ENCODE assay signal across 22 mouse cellular contexts in the genomic region with DNA sequence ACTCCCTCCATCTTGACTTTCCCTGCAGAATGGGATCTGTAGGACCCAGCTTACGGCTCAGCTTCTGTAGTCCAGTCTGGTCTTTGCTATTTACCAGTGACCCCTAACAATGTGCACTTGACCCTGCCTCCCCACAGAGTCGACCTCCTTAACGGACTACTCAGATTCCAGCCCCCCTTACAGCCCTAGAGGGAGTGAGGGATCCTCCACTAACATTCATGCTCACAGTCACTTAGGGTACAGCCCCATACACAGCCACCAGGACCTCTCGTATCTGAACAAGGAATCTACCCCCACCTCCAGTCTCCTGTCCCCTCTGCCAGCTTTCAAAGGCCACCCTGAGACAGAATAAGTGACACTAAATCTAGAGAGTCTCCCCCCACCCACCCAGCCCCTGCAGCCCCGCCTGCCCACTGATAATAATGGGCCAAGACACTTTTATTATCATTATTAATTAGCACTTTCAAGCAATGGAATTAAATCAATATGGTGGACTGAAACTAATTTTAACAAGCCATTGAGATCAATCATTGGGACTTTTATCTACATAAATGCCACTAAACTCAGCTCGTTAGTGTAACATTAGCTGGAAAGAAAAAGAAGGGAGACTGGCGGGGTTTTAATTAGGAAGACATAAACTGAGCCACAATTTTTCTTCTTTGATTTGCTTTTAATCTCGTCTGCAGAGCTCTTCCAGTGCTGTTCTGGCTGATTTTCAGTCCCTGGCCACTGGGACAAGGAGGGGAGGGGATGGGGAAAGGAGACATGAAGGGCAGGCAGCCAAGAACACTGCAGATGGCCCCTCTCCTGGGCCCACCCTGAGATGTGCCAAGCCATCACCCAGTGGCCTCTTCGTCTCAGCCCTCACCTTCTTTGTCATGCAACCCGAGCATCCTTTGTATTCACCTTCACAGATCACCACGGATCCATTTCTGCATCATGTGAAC.
A peak's percentile ranks its signal among the peaks of the same experiment; 100 is the strongest.
DNase-seq lines count a peak whose midpoint lies in the region; ATAC-seq and TF ChIP-seq lines count a peak whose summit lies in the region.
"Had no signal": no experiment of that assay in that cellular context is flagged by ENCODE, and none has a peak within 500 bp of the region (broad histone marks: within the 10 kb centered on the region; RNA-seq: fewer than 3 reads in every experiment).

No protein-coding gene starts in this region.

- H3K9me3 ChIP-seq in heart, embryonic 12.5 days (replicated peaks): no peaks in the 10 kb centered on the region
- H3K9me3 ChIP-seq in liver, embryonic 11.5 days (ENCODE audit: control insufficient read depth, low read length): no peaks in the 10 kb centered on the region
- H3K9me3 ChIP-seq: intestine, embryonic 15.5 days; limb, embryonic 10.5 days; liver, embryonic 12.5 days; midbrain, embryonic 12.5 days; stomach, embryonic 15.5 days had no signal

- H3K36me3 ChIP-seq in heart, embryonic 12.5 days: no peaks in the 10 kb centered on the region
- no peaks in the 10 kb centered on the region for H3K36me3 ChIP-seq in liver, adult 2 months (ENCODE audit: control insufficient read depth, insufficient read depth, low read length)
- no peaks in the 10 kb centered on the region for H3K36me3 ChIP-seq in liver, embryonic 11.5 days (ENCODE audit: control insufficient read depth, insufficient read depth, low read length)
- H3K36me3 ChIP-seq: heart, embryonic 13.5 days; hindbrain, embryonic 13.5 days; intestine, embryonic 15.5 days; limb, embryonic 10.5 days; liver, embryonic 12.5 days; midbrain, embryonic 12.5 days; stomach, embryonic 15.5 days had no signal

- peak; percentile 71 for DNase-seq in heart, adult 11 months
- peak; percentile 0 for DNase-seq in liver, adult 2 months (ENCODE audit: extremely low read depth, low read depth, low spot score)
- no peak for DNase-seq in liver, embryonic 11.5 days (ENCODE audit: low spot score)
- peak; percentile 67 for DNase-seq in brain, embryonic 14.5 days (ENCODE audit: low read depth)
- DNase-seq in embryo, embryonic 10.5 days (ENCODE audit: low spot score): peak; percentile 30
- no peak for DNase-seq in thymus, postnatal 10 days (ENCODE audit: low spot score in 2 of 2)
- DNase-seq in gastrocnemius, postnatal 10 days: no peak
- DNase-seq: cerebellum, adult 9-11 months; forebrain, postnatal 0 days; kidney, postnatal 36 days; lung, adult 2 months; thymus, adult 18-20 months had no signal

- no peak overlapping the region for H3K9ac ChIP-seq in heart, embryonic 12.5 days
- no peak overlapping the region for H3K9ac ChIP-seq in liver, adult 2 months (ENCODE audit: low read depth, low read length)
- no peak overlapping the region for H3K9ac ChIP-seq in liver, embryonic 11.5 days (ENCODE audit: low read depth, low read length)
- H3K9ac ChIP-seq: forebrain, postnatal 0 days; heart, embryonic 13.5 days; hindbrain, embryonic 13.5 days; intestine, embryonic 15.5 days; liver, embryonic 12.5 days; midbrain, embryonic 12.5 days; stomach, embryonic 15.5 days had no signal

- H3K27me3 ChIP-seq in heart, embryonic 12.5 days (replicated peaks): peaks cover 8% of the 10 kb centered on the region; the same call in 1 of the 2 replicates
- H3K27me3 ChIP-seq in liver, adult 2 months (ENCODE audit: control insufficient read depth, insufficient read depth, low read length): no peaks in the 10 kb centered on the region
- no peaks in the 10 kb centered on the region for H3K27me3 ChIP-seq in liver, embryonic 11.5 days (replicated peaks; ENCODE audit: control insufficient read depth, insufficient read depth, low read length)
- H3K27me3 ChIP-seq: hindbrain, embryonic 13.5 days; intestine, embryonic 15.5 days; liver, embryonic 12.5 days; midbrain, embryonic 12.5 days; stomach, embryonic 15.5 days had no signal

- no peak overlapping the region for H3K4me3 ChIP-seq in heart, embryonic 12.5 days
- H3K4me3 ChIP-seq in liver, adult 2 months (ENCODE audit: insufficient read depth, low read depth, low read length): no peak overlapping the region
- no peak overlapping the region for H3K4me3 ChIP-seq in liver, embryonic 11.5 days (ENCODE audit: low read depth, low read length)
- H3K4me3 ChIP-seq: erythroblast, embryonic 14.5 days; heart, embryonic 13.5 days; hindbrain, embryonic 13.5 days; intestine, embryonic 15.5 days; left cerebral cortex, adult 2 months; limb, embryonic 10.5 days; liver, embryonic 12.5 days; midbrain, embryonic 12.5 days; stomach, embryonic 15.5 days had no signal

- TF ChIP-seq CTCF in liver, adult 2 months (IDR thresholded peaks at IDR 0.05; ENCODE audit: low read depth, low read length): no peak
- no peak for TF ChIP-seq CTCF in brain, embryonic 14.5 days (IDR thresholded peaks at IDR 0.05; ENCODE audit: borderline replicate concordance, extremely low read depth, insufficient read depth, insufficient read length)

- no peak for ATAC-seq in heart, embryonic 12.5 days (ENCODE audit: insufficient number of reproducible peaks, low FRiP score)
- no peak for ATAC-seq in liver, embryonic 11.5 days (replicated peaks; ENCODE audit: low FRiP score)
- ATAC-seq: forebrain, postnatal 0 days; intestine, embryonic 15.5 days; liver, embryonic 12.5 days had no signal

- H3K79me2 ChIP-seq in liver, adult 2 months (ENCODE audit: control insufficient read depth, insufficient read depth, low read length): no peaks in the 10 kb centered on the region

- no peaks in the 10 kb centered on the region for H3K4me1 ChIP-seq in heart, embryonic 12.5 days (replicated peaks)
- no peaks in the 10 kb centered on the region for H3K4me1 ChIP-seq in liver, adult 2 months (ENCODE audit: control insufficient read depth, insufficient read depth, low read length)
- H3K4me1 ChIP-seq in liver, embryonic 11.5 days (replicated peaks; ENCODE audit: control insufficient read depth, insufficient read depth, low read length): no peaks in the 10 kb centered on the region
- H3K4me1 ChIP-seq: intestine, embryonic 15.5 days; liver, embryonic 12.5 days; midbrain, embryonic 12.5 days; stomach, embryonic 15.5 days had no signal

- H3K4me2 ChIP-seq in heart, embryonic 12.5 days: no peak overlapping the region
- no peak overlapping the region for H3K4me2 ChIP-seq in liver, embryonic 11.5 days
- H3K4me2 ChIP-seq: heart, embryonic 13.5 days; hindbrain, embryonic 13.5 days; intestine, embryonic 15.5 days; liver, embryonic 12.5 days; midbrain, embryonic 12.5 days; stomach, embryonic 15.5 days had no signal

- H3K27ac ChIP-seq in heart, embryonic 12.5 days (ENCODE audit: poor library complexity, severe bottlenecking): no peak overlapping the region
- H3K27ac ChIP-seq in liver, adult 2 months (replicated peaks; ENCODE audit: insufficient read depth, low read depth, low read length): no peak overlapping the region
- H3K27ac ChIP-seq in liver, embryonic 11.5 days (ENCODE audit: low read depth, low read length): no peak overlapping the region
- H3K27ac ChIP-seq: heart, embryonic 13.5 days; hindbrain, embryonic 13.5 days; intestine, embryonic 15.5 days; left cerebral cortex, adult 2 months; limb, embryonic 10.5 days; liver, embryonic 12.5 days; midbrain, embryonic 12.5 days; stomach, embryonic 15.5 days had no signal

- TF ChIP-seq POLR2A in liver, adult 2 months (IDR thresholded peaks at IDR 0.05; ENCODE audit: extremely low read depth, insufficient read depth, low read length): no peak
- TF ChIP-seq POLR2A in brain, embryonic 14.5 days (IDR thresholded peaks at IDR 0.05; ENCODE audit: borderline replicate concordance, extremely low read depth, insufficient read depth, insufficient read length, poor library complexity, severe bottlenecking): no peak

- 68% methylated on average over 11 of the region's 11 CpGs for WGBS in heart, embryonic 12.5 days
- 72% methylated on average over 11 of the region's 11 CpGs for WGBS in liver, adult 2 months
- 57% methylated on average over 11 of the region's 11 CpGs for WGBS in liver, embryonic 11.5 days

Comparison
In these comparisons a context has a peak if more than half of its experiments do, and no peak if none do; other contexts are left out.
1. DNase-seq: peak in heart, adult 11 months (single experiment), liver, adult 2 months (single experiment), brain, embryonic 14.5 days (single experiment) and embryo, embryonic 10.5 days (single experiment); none in liver, embryonic 11.5 days (single experiment), thymus, postnatal 10 days (0 of 2) and gastrocnemius, postnatal 10 days (single experiment).